Mouse (Mus musculus): ENCODE measurements around the gene 2610028H24Rik.

GRCm38 (mm10) chr10:76448851-76449250, at the start of gene 2610028H24Rik:
- no peak for TF ChIP-seq CTCF (conservative IDR thresholded peaks at IDR 0.05; ENCODE audit: low read length)
- no peak for TF ChIP-seq NANOG (IDR thresholded peaks at IDR 0.05; ENCODE audit: borderline replicate concordance, low read length)
- no peak for TF ChIP-seq POU5F1 (IDR thresholded peaks at IDR 0.05; ENCODE audit: borderline replicate concordance, low read length)

Data from E14TG2a.4 (cell line).